Mouse (Mus musculus) inflammation-experienced regulatory T-cells, adult 16 weeks (primary cell): ENCODE results near the gene Tmod2. TPM values are rescaled to one million over a fixed set of nuclear protein-coding genes. Genes with fewer than 3 reads are reported as not detected.

Experiments
- polyA plus RNA-seq: library from polyadenylated mRNA; unstranded; fragments of 100-300 nt; shearing (Covaris generic); gene quantifications from one replicate; pipeline ENCODE4 v1.2.1, GENCODE M21; 2017

Tmod2 gene
- 0.07 TPM for polyA plus RNA-seq

GRCm38 (mm10) chr9:75610571-75611493, at the start of gene Tmod2:
Gene Tmod2 (minus strand): TSS chr9:75611325.

GRCm38 (mm10) chr9:75625556-75626307, 14.6 kb upstream of the Tmod2 start, which contains the start of gene Lysmd2:
Gene Lysmd2 (plus strand): TSS chr9:75625741.

GRCm38 (mm10) chr9:75559512-75560012, 51.6 kb downstream of the Tmod2 start, which contains the start of gene Tmod3:
Gene Tmod3 (minus strand): TSS chr9:75559657.

Other genes with a start within 250 kb of the Tmod2 start
- gene Mapk6, start 201.3 kb downstream of the Tmod2 start, polyA plus RNA-seq, result 52.3 TPM
- gene Leo1, start 169.8 kb downstream of the Tmod2 start, polyA plus RNA-seq, result 32.7 TPM
- 177 TPM for gene Tmod3, start 51.7 kb downstream of the Tmod2 start, polyA plus RNA-seq
- gene Lysmd2, start 14.4 kb upstream of the Tmod2 start, polyA plus RNA-seq, result 11.6 TPM
- not detected for gene Scg3, start 72.7 kb upstream of the Tmod2 start, polyA plus RNA-seq
- not detected for gene Bmp5, start 164.0 kb upstream of the Tmod2 start, polyA plus RNA-seq